Mouse (Mus musculus): ENCODE data around the gene Olfr1100. TPM values are rescaled to one million over a fixed set of nuclear protein-coding genes. Genes with fewer than 3 reads are reported as not detected.

Gene Olfr1100
- not detected in 2 replicates for polyA plus RNA-seq (2015; fragmentation: Nextera tagmentation; extraction: Ambion mirVana)

DNA sequence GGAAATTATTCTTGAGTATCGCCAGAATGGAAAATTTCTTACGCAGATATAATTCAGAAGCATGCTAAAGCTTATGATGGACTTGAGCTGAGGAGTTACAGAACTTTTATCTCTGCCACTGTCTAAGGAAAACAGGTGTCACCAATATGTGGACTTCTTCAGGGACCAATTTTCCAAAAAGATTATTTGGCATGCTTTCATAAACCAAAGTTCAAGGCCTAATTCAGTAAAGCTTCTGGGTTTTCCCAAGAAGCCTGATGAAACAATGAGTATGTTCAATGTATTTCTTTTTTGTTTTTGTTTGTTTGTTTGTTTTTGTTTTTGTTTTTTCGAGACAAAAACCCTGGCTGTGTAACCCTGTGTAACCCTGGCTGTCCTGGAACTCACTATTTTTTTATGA lies at the start of gene Olfr1100:
Gene Olfr1100, minus strand, starts transcription at position 101 of the 400 bp plus-strand sequence.
- 72% methylated on average over 3 of the region's 3 CpGs for WGBS
- Histone ChIP-seq H3K27me3 (no peaks in the 10 kb centered on the region), H3K9me3 (no peaks in the 10 kb centered on the region)

GRCm38 (mm10) chr2:87026980-87027379 lies 47.2 kb upstream of the Olfr1100 start, which contains the start of gene Olfr1104:
Olfr1104 (minus strand) TSS chr2:87027080.
- H3K9ac ChIP-seq, result no peak within 1 kb of the TSS
- H3K4me1 ChIP-seq, result no peaks in the 10 kb centered on the region
- no peak within 1 kb of the TSS for H3K4me3 ChIP-seq
- no peak within 1 kb of the TSS for H3K4me2 ChIP-seq
- H3K27ac ChIP-seq, result no peak within 1 kb of the TSS
- no peaks in the 10 kb centered on the region for H3K36me3 ChIP-seq
- no peaks in the 10 kb centered on the region for H3K9me3 ChIP-seq
- ATAC-seq (ENCODE audit: borderline replicate concordance, extremely low read depth, low FRiP score, low TSS enrichment), result no peak
- no peaks in the 10 kb centered on the region for H3K27me3 ChIP-seq
- WGBS, result 81% methylated on average over 1 of the region's 1 CpGs

More for the DNA sequence above, at the start of gene Olfr1100:
- no peak within 1 kb of the TSS for H3K4me2 ChIP-seq
- H3K9ac ChIP-seq, result no peak within 1 kb of the TSS
- no peak within 1 kb of the TSS for H3K27ac ChIP-seq
- no peaks in the 10 kb centered on the region for H3K4me1 ChIP-seq
- H3K4me3 ChIP-seq, result no peak within 1 kb of the TSS
- ATAC-seq (ENCODE audit: borderline replicate concordance, extremely low read depth, low FRiP score, low TSS enrichment), result no peak
- no peaks in the 10 kb centered on the region for H3K36me3 ChIP-seq

- no peak within 1 kb of the TSS for H3K4me2 ChIP-seq
- ATAC-seq (ENCODE audit: borderline replicate concordance, extremely low read depth, low FRiP score, low TSS enrichment), result no peak
- H3K27ac ChIP-seq, result no peak within 1 kb of the TSS
These were observed 18.3 kb upstream of the Olfr1100 start, which contains the start of gene Olfr1102 for GRCm38 (mm10) chr2:86998098-86998497. Olfr1102 (plus strand) TSS chr2:86998398.

DNA sequence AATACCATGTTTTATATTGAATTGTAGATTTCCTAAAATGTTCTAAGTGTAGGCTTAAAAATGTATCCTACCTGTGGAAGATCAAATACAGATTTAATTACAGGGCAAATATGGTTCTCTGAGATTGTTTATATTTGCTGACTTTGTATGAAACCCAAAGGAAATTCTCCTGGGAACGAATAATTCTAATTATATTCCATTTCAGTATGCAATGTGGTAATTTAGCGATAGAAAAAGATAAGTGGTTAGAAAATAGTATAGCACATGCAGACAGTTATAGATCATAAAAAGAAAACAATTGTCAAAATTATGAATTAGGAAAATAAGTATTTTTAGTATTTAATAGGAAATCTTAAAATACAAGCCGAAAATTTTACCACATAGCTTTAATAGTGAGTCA lies 11.4 kb upstream of the Olfr1100 start, which contains the start of gene Olfr1101:
Gene Olfr1101, minus strand, starts transcription at position 101 of the 400 bp plus-strand sequence.
- 65% methylated on average over 3 of the region's 3 CpGs for WGBS
- H3K4me2 ChIP-seq, result no peak within 1 kb of the TSS
- H3K9me3 ChIP-seq, result no peaks in the 10 kb centered on the region
- H3K36me3 ChIP-seq, result no peaks in the 10 kb centered on the region
- H3K4me1 ChIP-seq, result no peaks in the 10 kb centered on the region
- H3K9ac ChIP-seq, result no peak within 1 kb of the TSS
- no peak within 1 kb of the TSS for H3K4me3 ChIP-seq
- no peaks in the 10 kb centered on the region for H3K27me3 ChIP-seq
- ATAC-seq (ENCODE audit: borderline replicate concordance, extremely low read depth, low FRiP score, low TSS enrichment), result no peak
- H3K27ac ChIP-seq, result no peak within 1 kb of the TSS

More at GRCm38 (mm10) chr2:86998098-86998497, 18.3 kb upstream of the Olfr1100 start, which contains the start of gene Olfr1102:
- Histone ChIP-seq H3K27me3 (no peaks in the 10 kb centered on the region), H3K9me3 (no peaks in the 10 kb centered on the region), H3K36me3 (no peaks in the 10 kb centered on the region), H3K4me1 (no peaks in the 10 kb centered on the region), H3K4me3 (no peak within 1 kb of the TSS), H3K9ac (no peak within 1 kb of the TSS)

DNA sequence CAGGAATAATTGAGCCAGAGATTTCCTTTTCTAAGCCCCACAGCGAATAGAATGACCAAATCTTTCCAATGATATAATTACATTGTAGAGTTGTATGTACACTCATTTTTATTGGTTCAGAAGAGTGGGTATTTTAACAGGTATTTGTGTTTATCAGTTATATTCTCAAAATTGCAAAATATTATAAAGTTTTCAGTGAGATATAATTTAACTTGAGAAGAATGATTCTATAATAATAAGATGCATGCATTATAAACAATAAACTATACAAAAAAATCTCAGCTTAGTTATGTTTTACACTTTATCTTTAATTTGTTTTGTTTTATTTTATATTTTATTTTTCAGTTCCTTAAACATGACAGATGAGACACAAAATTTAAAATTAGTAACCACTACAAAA lies 19.2 kb downstream of the Olfr1100 start, which contains the start of gene Olfr1099:
Gene Olfr1099, minus strand, starts transcription at position 101 of the 400 bp plus-strand sequence.
- Histone ChIP-seq H3K4me3 (no peak within 1 kb of the TSS), H3K36me3 (no peaks in the 10 kb centered on the region), H3K9ac (no peak within 1 kb of the TSS), H3K4me2 (no peak within 1 kb of the TSS), H3K9me3 (no peaks in the 10 kb centered on the region), H3K27ac (no peak within 1 kb of the TSS), H3K27me3 (no peaks in the 10 kb centered on the region), H3K4me1 (no peaks in the 10 kb centered on the region)
- 72% methylated on average over 1 of the region's 1 CpGs for WGBS
- ATAC-seq (ENCODE audit: borderline replicate concordance, extremely low read depth, low FRiP score, low TSS enrichment), result no peak

GRCm38 (mm10) chr2:86926557-86926956 lies 53.2 kb downstream of the Olfr1100 start:
- Histone ChIP-seq H3K4me3 (no peak overlapping the region), H3K27ac (no peak overlapping the region), H3K27me3 (no peaks in the 10 kb centered on the region), H3K9me3 (no peaks in the 10 kb centered on the region), H3K9ac (no peak overlapping the region), H3K36me3 (no peaks in the 10 kb centered on the region), H3K4me1 (no peaks in the 10 kb centered on the region), H3K4me2 (no peak overlapping the region)
- no peak for ATAC-seq (ENCODE audit: borderline replicate concordance, extremely low read depth, low FRiP score, low TSS enrichment)

Other genes with a start within 250 kb of the Olfr1100 start
- gene Olfr1089, start 246.3 kb downstream of the Olfr1100 start, polyA plus RNA-seq (2015; fragmentation: Nextera tagmentation; extraction: Ambion mirVana), result not detected in 2 replicates
- gene Olfr1090, start 221.0 kb downstream of the Olfr1100 start, polyA plus RNA-seq (2015; fragmentation: Nextera tagmentation; extraction: Ambion mirVana), result not detected in 2 replicates
- gene Olfr1093, start 197.5 kb downstream of the Olfr1100 start, polyA plus RNA-seq (2015; fragmentation: Nextera tagmentation; extraction: Ambion mirVana), result not detected in 2 replicates
- gene Olfr141, start 169.9 kb downstream of the Olfr1100 start, polyA plus RNA-seq (2015; fragmentation: Nextera tagmentation; extraction: Ambion mirVana), result not detected in 2 replicates
- not detected in 2 replicates for gene Olfr1094, start 155.3 kb downstream of the Olfr1100 start, polyA plus RNA-seq (2015; fragmentation: Nextera tagmentation; extraction: Ambion mirVana)
- gene Olfr1095, start 128.3 kb downstream of the Olfr1100 start, polyA plus RNA-seq (2015; fragmentation: Nextera tagmentation; extraction: Ambion mirVana), result not detected in 2 replicates
- not detected in 2 replicates for gene Gm13723, start 105.2 kb downstream of the Olfr1100 start, polyA plus RNA-seq (2015; fragmentation: Nextera tagmentation; extraction: Ambion mirVana)
- gene Olfr1097, start 87.7 kb downstream of the Olfr1100 start, polyA plus RNA-seq (2015; fragmentation: Nextera tagmentation; extraction: Ambion mirVana), result not detected in 2 replicates
- gene Olfr1098, start 55.4 kb downstream of the Olfr1100 start, polyA plus RNA-seq (2015; fragmentation: Nextera tagmentation; extraction: Ambion mirVana), result not detected in 2 replicates
- gene Olfr1099, start 19.3 kb downstream of the Olfr1100 start, polyA plus RNA-seq (2015; fragmentation: Nextera tagmentation; extraction: Ambion mirVana), result not detected in 2 replicates
- gene Olfr1101, start 11.3 kb upstream of the Olfr1100 start, polyA plus RNA-seq (2015; fragmentation: Nextera tagmentation; extraction: Ambion mirVana), result not detected in 2 replicates
- not detected in 2 replicates for gene Olfr1102, start 18.4 kb upstream of the Olfr1100 start, polyA plus RNA-seq (2015; fragmentation: Nextera tagmentation; extraction: Ambion mirVana)
- gene Olfr1104, start 47.1 kb upstream of the Olfr1100 start, polyA plus RNA-seq (2015; fragmentation: Nextera tagmentation; extraction: Ambion mirVana), result not detected in 2 replicates
- not detected in 2 replicates for gene Olfr1105, start 56.6 kb upstream of the Olfr1100 start, polyA plus RNA-seq (2015; fragmentation: Nextera tagmentation; extraction: Ambion mirVana)
- not detected in 2 replicates for gene Olfr1106, start 72.3 kb upstream of the Olfr1100 start, polyA plus RNA-seq (2015; fragmentation: Nextera tagmentation; extraction: Ambion mirVana)
- not detected in 2 replicates for gene Olfr1107, start 95.9 kb upstream of the Olfr1100 start, polyA plus RNA-seq (2015; fragmentation: Nextera tagmentation; extraction: Ambion mirVana)
- gene Olfr1109, start 116.1 kb upstream of the Olfr1100 start, polyA plus RNA-seq (2015; fragmentation: Nextera tagmentation; extraction: Ambion mirVana), result not detected in 2 replicates
- gene Olfr259, start 134.6 kb upstream of the Olfr1100 start, polyA plus RNA-seq (2015; fragmentation: Nextera tagmentation; extraction: Ambion mirVana), result not detected in 2 replicates
- gene Olfr1110, start 160.3 kb upstream of the Olfr1100 start, polyA plus RNA-seq (2015; fragmentation: Nextera tagmentation; extraction: Ambion mirVana), result not detected in 2 replicates
- gene Olfr1111, start 172.7 kb upstream of the Olfr1100 start, polyA plus RNA-seq (2015; fragmentation: Nextera tagmentation; extraction: Ambion mirVana), result not detected in 2 replicates
- not detected in 2 replicates for gene Olfr1112, start 207.8 kb upstream of the Olfr1100 start, polyA plus RNA-seq (2015; fragmentation: Nextera tagmentation; extraction: Ambion mirVana)
- not detected in 2 replicates for gene Olfr1113, start 229.0 kb upstream of the Olfr1100 start, polyA plus RNA-seq (2015; fragmentation: Nextera tagmentation; extraction: Ambion mirVana)